Mouse (Mus musculus): ENCODE results near the gene Taf1c. TPM values are rescaled to one million over a fixed set of nuclear protein-coding genes. Genes with fewer than 3 reads are reported as not detected.

Taf1c gene
- polyA plus RNA-seq, 1 experiment from 2014 or later, result 6.2 TPM

GRCm38 (mm10) chr8:119552967-119553366, 52.1 kb downstream of the Taf1c start:
- H3K27ac ChIP-seq (replicated peaks in 1 of 2; ENCODE audit: control insufficient read depth in 1 of 2, insufficient read depth in 1 of 2, low read depth in 2 of 2, low read length in 2 of 2), result no peak overlapping the region
- WGBS, result 48% methylated on average over 2 of the region's 2 CpGs
- peaks cover 6 to 23% of the 10 kb centered on the region in 2 experiments; a peak in 3 of 4 replicates for H3K4me1 ChIP-seq (ENCODE audit: control insufficient read depth in 2 of 2, insufficient read depth in 2 of 2, low read length in 2 of 2)
- H3K27me3 ChIP-seq (ENCODE audit: control insufficient read depth, insufficient read depth, low read length), result no peaks in the 10 kb centered on the region
- no peak overlapping the region for H3K4me3 ChIP-seq (ENCODE audit: control insufficient read depth in 1 of 2, insufficient read depth in 1 of 2, low read depth in 1 of 2, low read length in 2 of 2)
- H3K4me2 ChIP-seq (ENCODE audit: low read length), result no peak overlapping the region
- no peak for ATAC-seq (ENCODE audit: insufficient number of reproducible peaks, insufficient read depth, low FRiP score, low read depth)
- H3K9me3 ChIP-seq (ENCODE audit: control insufficient read depth, low read length), result no peaks in the 10 kb centered on the region
- no peak overlapping the region for H3K9ac ChIP-seq (ENCODE audit: low read length)
- no peaks in the 10 kb centered on the region for H3K36me3 ChIP-seq (ENCODE audit: control insufficient read depth, insufficient read depth, low read length)

GRCm38 (mm10) chr8:119548560-119549113, 56.4 kb downstream of the Taf1c start:
- H3K4me3 ChIP-seq (ENCODE audit: control insufficient read depth in 1 of 2, insufficient read depth in 1 of 2, low read depth in 1 of 2, low read length in 2 of 2), result no peak overlapping the region
- 73% methylated on average over 7 of the region's 7 CpGs for WGBS
- no peak overlapping the region for H3K9ac ChIP-seq (ENCODE audit: low read length)
- H3K27ac ChIP-seq (replicated peaks in 1 of 2; ENCODE audit: control insufficient read depth in 1 of 2, insufficient read depth in 1 of 2, low read depth in 2 of 2, low read length in 2 of 2), result no peak overlapping the region
- H3K36me3 ChIP-seq (ENCODE audit: control insufficient read depth, insufficient read depth, low read length), result peaks cover 38% of the 10 kb centered on the region
- H3K4me1 ChIP-seq (ENCODE audit: control insufficient read depth in 2 of 2, insufficient read depth in 2 of 2, low read length in 2 of 2), result peaks cover 2 to 7% of the 10 kb centered on the region in 2 experiments; a peak in 3 of 4 replicates
- no peak overlapping the region for H3K4me2 ChIP-seq (ENCODE audit: low read length)
- no peak for ATAC-seq (ENCODE audit: insufficient number of reproducible peaks, insufficient read depth, low FRiP score, low read depth)
- H3K9me3 ChIP-seq (ENCODE audit: control insufficient read depth, low read length), result no peaks in the 10 kb centered on the region
- no peaks in the 10 kb centered on the region for H3K27me3 ChIP-seq (ENCODE audit: control insufficient read depth, insufficient read depth, low read length)

Other genes with a start within 250 kb of the Taf1c start
- gene Mlycd, start 210.3 kb downstream of the Taf1c start, polyA plus RNA-seq (2014; fragmentation: Nextera tagmentation; extraction: Ambion mirVana), result 25.0 and 25.4 TPM in 2 replicates
- gene Osgin1, start 171.1 kb downstream of the Taf1c start, polyA plus RNA-seq (2014; fragmentation: Nextera tagmentation; extraction: Ambion mirVana), result 0.47 and 0.66 TPM in 2 replicates
- 0.27 TPM in 1 of 2 replicates, not detected in the other for gene Necab2, start 158.5 kb downstream of the Taf1c start, polyA plus RNA-seq (2014; fragmentation: Nextera tagmentation; extraction: Ambion mirVana)
- gene Slc38a8, start 103.5 kb downstream of the Taf1c start, polyA plus RNA-seq (2014; fragmentation: Nextera tagmentation; extraction: Ambion mirVana), result not detected in 2 replicates
- 62.5 and 64.8 TPM in 2 replicates for gene Mbtps1, start 46.5 kb downstream of the Taf1c start, polyA plus RNA-seq (2014; fragmentation: Nextera tagmentation; extraction: Ambion mirVana)
- gene Hsdl1, start 30.0 kb downstream of the Taf1c start, polyA plus RNA-seq (2014; fragmentation: Nextera tagmentation; extraction: Ambion mirVana), result 34.7 and 40.8 TPM in 2 replicates
- 0.28 TPM in 1 of 2 replicates, not detected in the other for gene Dnaaf1, start 30.0 kb downstream of the Taf1c start, polyA plus RNA-seq (2014; fragmentation: Nextera tagmentation; extraction: Ambion mirVana)
- not detected in 2 replicates for gene Adad2, start 7.5 kb upstream of the Taf1c start, polyA plus RNA-seq (2014; fragmentation: Nextera tagmentation; extraction: Ambion mirVana)
- gene Kcng4, start 30.5 kb upstream of the Taf1c start, polyA plus RNA-seq (2014; fragmentation: Nextera tagmentation; extraction: Ambion mirVana), result 0.11 TPM in 1 of 2 replicates, not detected in the other
- gene Wfdc1, start 61.1 kb upstream of the Taf1c start, polyA plus RNA-seq (2014; fragmentation: Nextera tagmentation; extraction: Ambion mirVana), result 4.7 and 6.8 TPM in 2 replicates
- 0.20 and 0.43 TPM in 2 replicates for gene Atp2c2, start 94.8 kb upstream of the Taf1c start, polyA plus RNA-seq (2014; fragmentation: Nextera tagmentation; extraction: Ambion mirVana)
- 11.1 and 11.4 TPM in 2 replicates for gene Tldc1, start 173.2 kb upstream of the Taf1c start, polyA plus RNA-seq (2014; fragmentation: Nextera tagmentation; extraction: Ambion mirVana)
- gene Cotl1, start 235.3 kb upstream of the Taf1c start, polyA plus RNA-seq (2014; fragmentation: Nextera tagmentation; extraction: Ambion mirVana), result 55.1 and 75.9 TPM in 2 replicates